Mouse (Mus musculus): Measurements from ENCODE around the gene Eid1.

DNA sequence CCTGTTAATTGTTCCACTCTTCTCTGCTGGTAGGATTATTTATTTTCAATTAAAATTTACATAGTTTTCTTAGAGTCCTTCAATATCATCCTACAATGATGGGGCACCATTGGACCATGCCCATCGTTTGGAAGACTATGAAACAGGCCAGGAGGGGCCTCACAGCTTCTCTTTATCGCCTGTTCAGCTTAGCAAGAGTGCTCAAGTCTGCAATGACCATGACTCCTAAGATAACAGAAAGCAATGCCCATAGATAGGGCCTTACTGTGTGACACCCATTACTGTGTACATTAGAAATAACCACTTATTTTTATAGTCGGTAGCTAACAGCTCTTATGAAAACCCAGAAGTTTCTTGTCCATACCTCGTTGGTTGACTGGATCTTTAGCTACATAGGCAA, 7.0 kb upstream of the Eid1 start:
- TF ChIP-seq POLR2A (IDR thresholded peaks at IDR 0.05; ENCODE audit: extremely low read depth, insufficient read depth, low read length): no peak
- no peak for TF ChIP-seq CTCF (IDR thresholded peaks at IDR 0.05; ENCODE audit: low read depth, low read length)

Data from liver, adult 2 months (tissue).